Mouse (Mus musculus) small intestine, adult 2 months (tissue): ENCODE results near the gene Gramd1c.

Experiments
- CTCF ChIP-seq: fragments of 200-500 bp; IDR thresholded peaks from 2 replicates; pipeline ENCODE4 v1.5.1; 2012; ENCODE audit warnings: low read depth, mild to moderate bottlenecking, control low read depth, inconsistent platforms, low read length, moderate library complexity, mixed read lengths; ENCODE audit not compliant: insufficient replicate concordance, insufficient read length; ENCODE audit errors: extremely low read depth
- POLR2A ChIP-seq: fragments of 200-500 bp; IDR thresholded peaks from 2 replicates; pipeline ENCODE4 v1.6.1; 2012; ENCODE audit warnings: low read depth, mild to moderate bottlenecking, control low read depth, inconsistent platforms, low read length, moderate library complexity

DNA sequence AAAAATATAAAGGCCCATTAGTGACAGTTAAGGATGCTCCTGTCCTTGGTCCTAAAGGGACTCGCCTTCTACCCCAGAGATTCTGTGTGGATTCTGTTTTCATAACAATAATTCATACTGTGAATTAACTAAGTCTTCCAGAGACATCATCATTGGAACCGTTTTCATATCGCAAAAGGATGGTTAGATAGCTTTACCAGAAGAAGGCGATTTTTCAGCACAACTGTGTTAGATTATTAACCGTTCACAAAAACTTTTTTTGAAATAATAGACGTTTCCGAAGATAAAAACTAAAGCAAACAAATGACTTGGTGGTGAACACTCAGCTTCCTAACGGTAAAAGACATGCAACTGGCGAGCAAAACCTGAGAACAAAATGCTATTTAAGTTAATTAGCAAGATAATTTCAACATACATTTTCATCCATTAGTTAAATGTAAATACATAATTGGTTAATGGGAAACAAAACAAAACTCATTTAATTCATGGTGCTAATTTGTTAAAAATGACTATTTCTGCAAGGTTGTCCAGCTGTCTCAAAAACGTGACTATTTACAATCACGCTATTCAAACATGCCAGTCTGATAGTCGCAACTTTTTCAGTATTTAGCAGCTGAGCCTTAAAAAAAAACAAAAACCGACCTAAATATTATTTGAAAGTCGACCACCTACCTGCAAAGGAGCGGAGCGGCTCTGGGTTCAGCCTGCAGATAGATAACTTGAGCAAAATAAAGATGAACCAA is 47.6 kb downstream of the Gramd1c start:
- TF ChIP-seq POLR2A (no peak), CTCF (no peak)
